Comparison of ENCODE assay signal across 19 mouse cellular contexts in the genomic region with DNA sequence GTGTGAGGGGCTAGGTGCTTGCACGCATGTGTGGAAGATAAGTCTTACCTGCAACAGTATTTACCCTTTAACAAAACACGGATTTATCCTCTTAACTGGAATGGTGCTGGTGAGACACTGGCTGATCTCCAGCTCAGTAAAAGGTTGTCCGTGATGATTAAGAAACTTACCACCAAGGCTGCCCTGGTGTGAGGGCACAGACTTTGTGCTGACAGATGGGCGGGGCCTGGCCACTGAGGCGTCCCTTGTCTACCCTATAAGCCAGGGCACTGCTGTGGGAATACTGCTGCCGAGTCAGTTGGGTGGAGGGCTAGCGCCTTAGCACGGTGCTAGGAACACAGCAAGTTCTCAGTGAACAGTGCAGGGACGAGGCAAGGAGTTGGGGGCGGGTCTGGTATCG. TPM values are rescaled to one million over a fixed set of nuclear protein-coding genes. Genes with fewer than 3 reads are reported as not detected.
"Had no signal": no experiment of that assay in that cellular context is flagged by ENCODE, and none has a peak within 500 bp of the region (broad histone marks: within the 10 kb centered on the region; RNA-seq: fewer than 3 reads in every experiment).

No protein-coding gene starts in this region.

- H3K4me2 ChIP-seq: liver, embryonic 13.5 days; lung, embryonic 15.5 days; midbrain, embryonic 11.5 days; midbrain, embryonic 15.5 days; neural tube, embryonic 12.5 days; stomach, embryonic 15.5 days had no signal

- DNase-seq: liver, embryonic 13.5 days; liver, postnatal 0 days; lung, postnatal 14 days; right cerebral cortex, postnatal 4 days; thymus, postnatal 36 days had no signal

- H3K9me3 ChIP-seq: limb, embryonic 10.5 days; liver, embryonic 13.5 days; lung, embryonic 15.5 days; megakaryocyte, embryonic 14.5 days; midbrain, embryonic 15.5 days; neural tube, embryonic 12.5 days; stomach, embryonic 15.5 days had no signal

- ATAC-seq: intestine, postnatal 0 days; liver, postnatal 0 days; midbrain, embryonic 15.5 days had no signal

- H3K4me3 ChIP-seq: left cerebral cortex, adult 2 months; limb, embryonic 10.5 days; liver, embryonic 13.5 days; lung, embryonic 15.5 days; megakaryocyte, embryonic 14.5 days; midbrain, embryonic 15.5 days; neural tube, embryonic 12.5 days; stomach, embryonic 15.5 days had no signal

- H3K9ac ChIP-seq: liver, embryonic 13.5 days; liver, postnatal 0 days; lung, embryonic 15.5 days; midbrain, embryonic 15.5 days; neural tube, embryonic 12.5 days; stomach, embryonic 15.5 days had no signal

- H3K27me3 ChIP-seq: liver, embryonic 13.5 days; lung, embryonic 15.5 days; megakaryocyte, embryonic 14.5 days; midbrain, embryonic 15.5 days; neural tube, embryonic 12.5 days; stomach, embryonic 15.5 days had no signal

- H3K27ac ChIP-seq: left cerebral cortex, adult 2 months; limb, embryonic 10.5 days; liver, embryonic 13.5 days; lung, embryonic 15.5 days; macrophage; midbrain, embryonic 15.5 days; neural tube, embryonic 12.5 days; stomach, embryonic 15.5 days had no signal

RNA-seq across cellular contexts. Expression of gene Hes3, which starts 10.6 kb away (rescaled TPM):
- total RNA-seq: layer of hippocampus, postnatal 25 days; monocyte, adult 5-6 weeks; neutrophil, adult 5-6 weeks had no signal
- polyA plus RNA-seq: intestine, postnatal 0 days; limb, embryonic 10.5 days; liver, embryonic 13.5 days; liver, postnatal 0 days; lung, embryonic 15.5 days; macrophage; stomach, embryonic 15.5 days had no signal

RNA-seq across cellular contexts. Expression of gene Rnf207, which starts 16.8 kb away (rescaled TPM):
- total RNA-seq: monocyte, adult 5-6 weeks; neutrophil, adult 5-6 weeks had no signal
- polyA plus RNA-seq: macrophage; thymus, postnatal 0 days had no signal

RNA-seq across cellular contexts. Expression of gene Gpr153, which starts 28.0 kb away (rescaled TPM):
- polyA plus RNA-seq: macrophage had no signal
